ENCODE assay signal across 8 mouse cellular contexts in the genomic region with DNA sequence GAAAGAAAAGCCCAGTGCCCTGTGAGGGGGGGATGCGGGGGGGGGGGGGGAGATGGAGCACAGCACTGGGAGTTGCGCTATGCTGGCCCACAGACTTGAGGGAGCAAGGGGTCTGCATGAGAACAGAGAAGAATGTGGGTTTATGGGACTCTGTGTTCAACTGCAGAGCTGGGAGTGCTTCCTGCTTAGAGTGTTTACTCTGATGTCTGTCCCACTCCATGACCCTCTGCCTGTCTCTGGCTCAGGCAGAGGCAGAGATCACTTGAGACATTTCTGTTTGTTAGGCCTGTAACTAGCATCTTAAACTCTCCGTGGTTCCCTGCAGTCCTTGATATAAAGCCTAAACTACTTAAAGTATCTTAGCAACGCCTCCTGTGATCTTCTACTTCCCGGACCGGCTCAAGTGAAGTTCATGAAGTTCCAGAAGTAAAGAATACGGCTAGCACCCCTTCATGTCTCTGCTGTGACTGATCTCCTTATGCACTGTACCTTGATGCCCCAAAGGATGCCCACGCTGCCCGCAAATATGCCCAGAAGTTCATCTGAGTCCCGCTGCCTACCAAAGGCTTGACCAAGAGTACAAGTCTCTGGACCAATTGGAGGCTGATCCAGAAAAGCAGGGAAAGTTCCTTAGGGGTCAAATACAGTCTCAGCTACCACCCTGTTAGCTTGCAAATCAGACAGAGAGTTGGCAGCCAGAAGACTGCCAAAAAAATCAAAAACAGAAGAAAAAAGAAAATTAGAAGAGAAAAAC. TPM values are rescaled to one million over a fixed set of nuclear protein-coding genes. Genes with fewer than 3 reads are reported as not detected.
DNase-seq lines count a peak whose midpoint lies in the region; ATAC-seq lines count a peak whose summit lies in the region.

No protein-coding gene starts in this region.

- no peaks in the 10 kb centered on the region for H3K36me3 ChIP-seq in heart, embryonic 15.5 days
- H3K36me3 ChIP-seq in embryonic facial prominence, embryonic 13.5 days: no peaks in the 10 kb centered on the region
- no peaks in the 10 kb centered on the region for H3K36me3 ChIP-seq in intestine, embryonic 15.5 days
- H3K36me3 ChIP-seq in midbrain, embryonic 11.5 days (ENCODE audit: control insufficient read depth, insufficient read depth, low read length): no peaks in the 10 kb centered on the region

- H3K9ac ChIP-seq in heart, embryonic 15.5 days: no peak overlapping the region
- H3K9ac ChIP-seq in embryonic facial prominence, embryonic 13.5 days: no peak overlapping the region
- no peak overlapping the region for H3K9ac ChIP-seq in intestine, embryonic 15.5 days
- H3K9ac ChIP-seq in midbrain, embryonic 11.5 days (ENCODE audit: low read length): no peak overlapping the region

- peak overlapping the region; percentile 29 for H3K27ac ChIP-seq in heart, embryonic 15.5 days
- peak overlapping the region; percentile 51 for H3K27ac ChIP-seq in embryonic facial prominence, embryonic 13.5 days
- peak overlapping the region; percentile 71 for H3K27ac ChIP-seq in intestine, embryonic 15.5 days
- peak overlapping the region; percentile 35 for H3K27ac ChIP-seq in midbrain, embryonic 11.5 days (ENCODE audit: low read depth, low read length)

- ATAC-seq in heart, embryonic 15.5 days (replicated peaks; ENCODE audit: insufficient number of reproducible peaks, insufficient read depth, low FRiP score, low read depth): 0 out of 2 replicates have a peak, but pooled peaks have one; percentile 16
- no peak; the same call in 1 of the 2 replicates for ATAC-seq in embryonic facial prominence, embryonic 13.5 days (ENCODE audit: insufficient number of reproducible peaks, insufficient read depth, low FRiP score, low TSS enrichment, low read depth)
- peak; percentile 51 for ATAC-seq in intestine, embryonic 15.5 days
- peak; percentile 54 for ATAC-seq in midbrain, embryonic 11.5 days (ENCODE audit: low FRiP score)

- no peak overlapping the region for H3K4me2 ChIP-seq in heart, embryonic 15.5 days
- peak overlapping the region; percentile 32; the same call in 1 of the 2 replicates for H3K4me2 ChIP-seq in embryonic facial prominence, embryonic 13.5 days
- H3K4me2 ChIP-seq in intestine, embryonic 15.5 days (replicated peaks): no peak overlapping the region
- no peak overlapping the region for H3K4me2 ChIP-seq in midbrain, embryonic 11.5 days

- intact Hi-C loops in heart, postnatal 14 days (cut with DNase I): no loop called here

- H3K9me3 ChIP-seq in heart, embryonic 15.5 days (replicated peaks): no peaks in the 10 kb centered on the region
- H3K9me3 ChIP-seq in embryonic facial prominence, embryonic 13.5 days: no peaks in the 10 kb centered on the region
- H3K9me3 ChIP-seq in intestine, embryonic 15.5 days: no peaks in the 10 kb centered on the region
- H3K9me3 ChIP-seq in midbrain, embryonic 11.5 days (ENCODE audit: control insufficient read depth, low read length): no peaks in the 10 kb centered on the region

- no peak for DNase-seq in heart, postnatal 14 days
- DNase-seq in midbrain, embryonic 11.5 days (ENCODE audit: low spot score, missing footprints): peak; percentile 84
- DNase-seq in cerebellum, adult 11 months: no peak
- DNase-seq in layer of hippocampus, adult 18-20 months (ENCODE audit: low spot score in 2 of 2): no peak
- DNase-seq in urinary bladder, postnatal 4 days (ENCODE audit: low spot score in 2 of 2): no peak

- no peaks in the 10 kb centered on the region for H3K27me3 ChIP-seq in heart, embryonic 15.5 days
- no peaks in the 10 kb centered on the region for H3K27me3 ChIP-seq in embryonic facial prominence, embryonic 13.5 days
- H3K27me3 ChIP-seq in intestine, embryonic 15.5 days (replicated peaks): no peaks in the 10 kb centered on the region
- H3K27me3 ChIP-seq in midbrain, embryonic 11.5 days (ENCODE audit: control insufficient read depth, insufficient read depth, low read length): no peaks in the 10 kb centered on the region

- H3K4me3 ChIP-seq in heart, embryonic 15.5 days: no peak overlapping the region
- no peak overlapping the region for H3K4me3 ChIP-seq in embryonic facial prominence, embryonic 13.5 days
- no peak overlapping the region for H3K4me3 ChIP-seq in intestine, embryonic 15.5 days (replicated peaks)
- H3K4me3 ChIP-seq in midbrain, embryonic 11.5 days (ENCODE audit: low read depth, low read length): no peak overlapping the region

- peaks cover 11% of the 10 kb centered on the region for H3K4me1 ChIP-seq in heart, embryonic 15.5 days (replicated peaks)
- H3K4me1 ChIP-seq in embryonic facial prominence, embryonic 13.5 days: peaks cover 21% of the 10 kb centered on the region
- H3K4me1 ChIP-seq in intestine, embryonic 15.5 days (replicated peaks): no peaks in the 10 kb centered on the region
- peaks cover 12% of the 10 kb centered on the region for H3K4me1 ChIP-seq in midbrain, embryonic 11.5 days (ENCODE audit: control insufficient read depth, insufficient read depth, low read length)

- WGBS in heart, embryonic 15.5 days: 56% methylated on average over 10 of the region's 10 CpGs
- WGBS in embryonic facial prominence, embryonic 13.5 days: 60% methylated on average over 10 of the region's 10 CpGs
- 48% methylated on average over 10 of the region's 10 CpGs for WGBS in intestine, embryonic 15.5 days
- WGBS in midbrain, embryonic 11.5 days: 57% methylated on average over 10 of the region's 10 CpGs

RNA-seq across cellular contexts. Expression of a gene that starts 47.5 kb away (rescaled TPM):
- 8.3 and 11.2 TPM in 2 replicates for polyA plus RNA-seq in heart, embryonic 15.5 days (2015; fragmentation: Nextera tagmentation; extraction: Ambion mirVana)
- 10 to 100 TPM; 85.3 to 86.9 TPM for total RNA-seq in heart, postnatal 14 days (2021)
- polyA plus RNA-seq in embryonic facial prominence, embryonic 13.5 days (2015; fragmentation: Nextera tagmentation; extraction: Ambion mirVana): 1.9 and 4.3 TPM in 2 replicates
- 1.9 TPM in 2 replicates for polyA plus RNA-seq in intestine, embryonic 15.5 days (2015; fragmentation: Nextera tagmentation; extraction: Ambion mirVana)
- polyA plus RNA-seq in midbrain, embryonic 11.5 days (2014; fragmentation: Nextera tagmentation; extraction: Ambion mirVana): 4.8 and 5.4 TPM in 2 replicates
- 1 to 10 TPM; 4.4 to 4.7 TPM for total RNA-seq in layer of hippocampus, adult 18-20 months (2021)
